Mouse (Mus musculus) G1E (cell line): ENCODE measurements around the gene Entpd2. TPM values are rescaled to one million over a fixed set of nuclear protein-coding genes. Genes with fewer than 3 reads are reported as not detected.

Experiments
- ATAC-seq: 2 replicates; pipeline ENCODE4 v1.8.0; 2016; ENCODE audit warnings: mild to moderate bottlenecking; ENCODE audit not compliant: insufficient number of reproducible peaks, poor library complexity, low FRiP score, severe bottlenecking; ENCODE audit errors: extremely low read depth
- DNase-seq: peaks from one replicate; pipeline ENCODE4 v3.0.0; 2012; ENCODE audit warnings: low spot score
- H3K27me3 ChIP-seq: 2 replicates; pipeline ENCODE4 v1.6.1; 2012; ENCODE audit warnings: mild to moderate bottlenecking, low read length, inconsistent platforms; ENCODE audit not compliant: insufficient read depth
- H3K36me3 ChIP-seq: replicated peaks from 2 replicates; pipeline ENCODE3; 2012; ENCODE audit warnings: mild to moderate bottlenecking, inconsistent platforms
- H3K4me1 ChIP-seq: 2 replicates; pipeline ENCODE4 v1.6.1; 2012; ENCODE audit warnings: low read depth, low read length, inconsistent platforms, mixed read lengths; ENCODE audit not compliant: insufficient read depth
- H3K4me3 ChIP-seq: 2 replicates; pipeline ENCODE4 v1.5.1; 2012; ENCODE audit warnings: low read depth, mild to moderate bottlenecking, inconsistent platforms, low read length, moderate library complexity, mixed read lengths
- H3K9me3 ChIP-seq: replicated peaks from 2 replicates; pipeline ENCODE4 v1.6.1; 2012; ENCODE audit warnings: inconsistent platforms
- CTCF ChIP-seq: IDR thresholded peaks from 2 replicates; pipeline ENCODE4 v1.5.1; 2012; ENCODE audit warnings: low read depth, low read length, inconsistent platforms, mixed read lengths
- GATA1 ChIP-seq: IDR thresholded peaks from 2 replicates; pipeline ENCODE4 v1.6.1; 2012; ENCODE audit warnings: borderline replicate concordance, low read length, inconsistent platforms, mixed read lengths
- GATA2 ChIP-seq: IDR thresholded peaks from 2 replicates; pipeline ENCODE4 v1.6.1; 2012; ENCODE audit warnings: low read depth, low read length, inconsistent platforms, borderline replicate concordance
- POLR2AphosphoS5 ChIP-seq: IDR thresholded peaks from 2 replicates; pipeline ENCODE4 v1.6.1; 2012; ENCODE audit warnings: low read depth, low read length, inconsistent platforms; ENCODE audit not compliant: insufficient replicate concordance
- TAL1 ChIP-seq: conservative IDR thresholded peaks from 2 replicates; pipeline ENCODE4 v1.6.1; 2012; ENCODE audit warnings: low read depth, low read length, inconsistent platforms, mixed read lengths
- polyA plus RNA-seq: library from polyadenylated mRNA; stranded (reverse); fragments of >175 nt; gene quantifications from 2 replicates; pipeline ENCODE4 v1.2.3, GENCODE M21; 2012
- total RNA-seq, 2 experiments: library from RNA; stranded (forward) in 1 of 2; stranded (reverse) in 1 of 2; fragments of 200-1000 nt in 1 of 2; fragments of >200 nt in 1 of 2; fragmentation: Nextera tagmentation in 1 of 2; gene quantifications; 2 replicates each; pipeline ENCODE4 v1.2.3; 2014 to 2017

Entpd2 gene
- total and polyA plus RNA-seq, 3 experiments = 0.03 TPM; not detected in 2

DNA sequence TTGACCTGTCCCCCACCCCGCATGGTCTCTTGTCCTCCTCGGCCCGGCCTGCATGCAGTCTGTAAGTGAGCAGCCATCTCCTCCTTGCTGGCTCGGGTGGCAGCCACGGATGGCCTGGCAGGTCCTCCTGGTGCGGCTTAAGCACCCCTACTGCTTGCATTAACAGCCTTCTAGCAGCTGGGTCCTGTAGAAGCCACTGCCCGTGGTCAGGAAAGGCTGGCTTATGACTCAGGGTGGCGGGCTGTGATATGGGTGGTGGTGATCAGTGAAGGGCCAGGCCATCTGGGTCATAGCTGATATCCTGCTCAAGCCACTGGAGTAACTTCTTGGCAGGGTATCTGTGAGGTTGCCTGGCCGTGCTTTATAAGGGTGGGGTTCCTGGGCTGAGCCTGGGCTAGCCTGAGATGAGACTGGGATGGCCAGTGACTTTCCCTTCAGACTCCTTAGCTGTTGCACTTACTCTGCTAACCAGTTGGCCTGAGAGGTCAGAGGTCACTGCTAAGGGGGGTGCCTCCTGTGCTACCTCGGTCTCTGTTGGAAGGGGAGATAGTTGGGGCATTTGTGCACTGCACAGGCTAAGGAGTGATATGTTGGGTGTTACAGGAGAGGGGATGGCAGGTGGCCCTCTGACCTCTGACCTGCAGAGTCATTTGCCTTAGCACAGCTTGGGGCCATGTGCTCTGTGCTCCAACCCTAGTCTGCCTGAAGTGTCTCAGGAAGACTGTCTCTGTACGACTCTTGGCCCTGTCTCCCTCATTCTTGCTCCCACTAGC is 36.8 kb downstream of the Entpd2 start:
- Histone ChIP-seq H3K27me3 (peaks cover 47% of the 10 kb centered on the region), H3K4me1 (peaks cover 28% of the 10 kb centered on the region), H3K36me3 (peaks cover 11% of the 10 kb centered on the region), H3K9me3 (no peaks in the 10 kb centered on the region), H3K4me3 (no peak overlapping the region)
- TF ChIP-seq GATA1 = no peak
- TF ChIP-seq POLR2AphosphoS5 = no peak
- no peak for TF ChIP-seq CTCF
- no peak for ATAC-seq
- DNase-seq = no peak

DNA sequence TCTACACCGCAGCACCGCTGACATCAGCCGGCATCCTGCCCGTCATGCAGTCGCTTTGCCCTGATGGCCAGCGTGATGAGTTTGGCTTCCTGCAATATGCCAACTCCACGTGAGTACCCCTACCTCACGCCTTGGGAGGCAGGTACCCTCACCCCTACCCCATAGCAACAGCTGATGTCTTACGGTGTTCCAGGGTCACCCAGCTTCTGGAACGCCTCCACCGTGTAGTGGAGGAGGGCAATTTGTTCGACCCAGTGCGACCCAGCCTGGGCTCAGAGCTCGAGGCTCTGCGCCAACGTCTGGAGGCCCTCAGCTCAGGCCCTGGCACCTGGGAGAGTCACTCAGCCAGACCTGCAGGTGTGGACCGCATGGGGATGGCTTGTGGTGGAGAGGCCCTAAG is 37.4 kb downstream of the Entpd2 start:
- ATAC-seq = no peak
- peaks cover 27% of the 10 kb centered on the region for H3K4me1 ChIP-seq
- H3K9me3 ChIP-seq = no peaks in the 10 kb centered on the region
- peaks cover 47% of the 10 kb centered on the region for H3K27me3 ChIP-seq
- no peak overlapping the region for H3K4me3 ChIP-seq
- TF ChIP-seq GATA2 = no peak
- TF ChIP-seq POLR2AphosphoS5 = no peak
- TF ChIP-seq TAL1 = no peak
- no peak for TF ChIP-seq CTCF
- no peak for TF ChIP-seq GATA1
- DNase-seq = no peak
- peaks cover 15% of the 10 kb centered on the region for H3K36me3 ChIP-seq

GRCm38 (mm10) chr2:25434292-25434691 is 38.6 kb downstream of the Entpd2 start:
- Histone ChIP-seq H3K4me3 (no peak overlapping the region), H3K27me3 (peaks cover 42% of the 10 kb centered on the region), H3K9me3 (no peaks in the 10 kb centered on the region), H3K4me1 (peaks cover 17% of the 10 kb centered on the region), H3K36me3 (peaks cover 25% of the 10 kb centered on the region)
- DNase-seq = no peak
- ATAC-seq = no peak
- no peak for TF ChIP-seq GATA1
- no peak for TF ChIP-seq GATA2
- no peak for TF ChIP-seq POLR2AphosphoS5
- no peak for TF ChIP-seq CTCF
- TF ChIP-seq TAL1 = no peak

- no peaks in the 10 kb centered on the region for H3K9me3 ChIP-seq
- peaks cover 27% of the 10 kb centered on the region for H3K36me3 ChIP-seq
- ATAC-seq (no peak), DNase-seq (no peak)
- H3K4me1 ChIP-seq = no peaks in the 10 kb centered on the region; the same call in 1 of the 2 replicates
- TF ChIP-seq TAL1 (no peak), GATA2 (no peak), POLR2AphosphoS5 (no peak), CTCF (no peak), GATA1 (no peak)
- no peak overlapping the region for H3K4me3 ChIP-seq
- H3K27me3 ChIP-seq = peaks cover 21% of the 10 kb centered on the region
These were observed 40.7 kb downstream of the Entpd2 start for GRCm38 (mm10) chr2:25436286-25436820.

DNA sequence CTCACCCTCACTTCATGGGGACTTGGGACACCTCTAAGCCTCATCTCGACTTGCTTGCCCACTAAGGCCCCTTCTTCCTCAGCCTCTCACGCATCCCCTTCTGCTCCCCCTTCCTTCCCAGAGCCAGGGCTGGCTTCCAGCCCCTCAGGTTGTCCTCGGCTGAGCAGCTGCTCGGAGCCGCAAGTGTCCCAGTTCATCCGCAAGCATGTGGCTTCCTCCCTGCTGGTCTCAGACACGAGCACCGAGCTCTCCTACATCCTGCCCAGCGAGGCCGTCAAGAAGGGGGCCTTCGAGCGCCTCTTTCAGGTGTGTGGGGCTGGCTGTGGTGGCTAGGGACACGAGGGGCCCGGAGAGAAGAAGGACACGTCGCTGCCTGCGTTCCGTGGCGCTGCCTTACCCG is 45.4 kb downstream of the Entpd2 start:
- Histone ChIP-seq H3K36me3 (peaks cover 45% of the 10 kb centered on the region), H3K4me3 (no peak overlapping the region), H3K4me1 (no peaks in the 10 kb centered on the region), H3K27me3 (no peaks in the 10 kb centered on the region), H3K9me3 (no peaks in the 10 kb centered on the region)
- no peak for TF ChIP-seq CTCF
- TF ChIP-seq GATA1 = no peak
- no peak for TF ChIP-seq GATA2
- TF ChIP-seq TAL1 = no peak
- no peak for TF ChIP-seq POLR2AphosphoS5
- DNase-seq (no peak), ATAC-seq (no peak)

DNA sequence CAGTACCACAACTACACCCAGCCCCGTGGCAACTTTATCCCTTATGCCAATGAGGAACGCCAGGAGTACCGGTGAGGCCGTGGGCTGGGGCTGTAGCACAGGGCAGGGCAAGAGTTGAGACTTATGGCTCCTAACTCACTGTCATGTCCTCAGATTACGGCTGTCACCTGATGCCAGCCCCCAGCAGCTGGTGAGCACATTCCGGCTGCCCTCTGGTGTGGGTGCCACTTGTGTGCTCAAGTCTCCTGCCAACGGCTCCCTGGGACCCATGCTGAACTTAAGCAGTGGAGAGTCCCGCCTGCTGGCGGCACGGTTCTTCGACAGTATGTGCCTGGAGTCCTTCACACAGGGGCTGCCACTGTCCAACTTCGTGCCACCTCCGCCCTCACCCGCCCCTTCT is 47.0 kb downstream of the Entpd2 start:
- Histone ChIP-seq H3K36me3 (peaks cover 54% of the 10 kb centered on the region), H3K27me3 (no peaks in the 10 kb centered on the region), H3K4me3 (no peak overlapping the region), H3K4me1 (no peaks in the 10 kb centered on the region), H3K9me3 (no peaks in the 10 kb centered on the region)
- TF ChIP-seq TAL1 (no peak), POLR2AphosphoS5 (no peak), GATA2 (no peak), CTCF (no peak), GATA1 (no peak)
- DNase-seq (no peak), ATAC-seq (no peak)

Other genes with a start within 250 kb of the Entpd2 start
Only the 20 nearest of the 40 such genes appear.
- 13.7 and 14.6 TPM in 2 replicates for gene Tmem203, start 140.4 kb upstream of the Entpd2 start, total RNA-seq (2014; fragmentation: Nextera tagmentation)
- gene Tmem203, start 140.4 kb upstream of the Entpd2 start, total RNA-seq (2017) = 15.5 and 17.1 TPM in 2 replicates
- gene Tmem203, start 140.4 kb upstream of the Entpd2 start, polyA plus RNA-seq = 7.8 and 10.0 TPM in 2 replicates
- gene Tprn, start 133.3 kb upstream of the Entpd2 start, total RNA-seq (2014; fragmentation: Nextera tagmentation) = 13.6 and 22.0 TPM in 2 replicates
- 8.1 and 10.0 TPM in 2 replicates for gene Tprn, start 133.3 kb upstream of the Entpd2 start, total RNA-seq (2017)
- 51.5 and 52.8 TPM in 2 replicates for gene Tprn, start 133.3 kb upstream of the Entpd2 start, polyA plus RNA-seq
- gene Ssna1, start 123.4 kb upstream of the Entpd2 start, total RNA-seq (2014; fragmentation: Nextera tagmentation) = 35.9 and 47.0 TPM in 2 replicates
- gene Ssna1, start 123.4 kb upstream of the Entpd2 start, total RNA-seq (2017) = 100 and 107 TPM in 2 replicates
- 237 and 259 TPM in 2 replicates for gene Ssna1, start 123.4 kb upstream of the Entpd2 start, polyA plus RNA-seq
- gene Anapc2, start 123.4 kb upstream of the Entpd2 start, total RNA-seq (2014; fragmentation: Nextera tagmentation) = 39.5 and 50.3 TPM in 2 replicates
- gene Anapc2, start 123.4 kb upstream of the Entpd2 start, total RNA-seq (2017) = 19.7 and 24.4 TPM in 2 replicates
- 23.0 and 25.3 TPM in 2 replicates for gene Anapc2, start 123.4 kb upstream of the Entpd2 start, polyA plus RNA-seq
- not detected in 2 replicates for gene Tmem210, start 107.7 kb upstream of the Entpd2 start, total RNA-seq (2014; fragmentation: Nextera tagmentation)
- not detected in 2 replicates for gene Tmem210, start 107.7 kb upstream of the Entpd2 start, total RNA-seq (2017)
- gene Tmem210, start 107.7 kb upstream of the Entpd2 start, polyA plus RNA-seq = not detected in 2 replicates
- not detected in 2 replicates for gene Lrrc26, start 106.0 kb upstream of the Entpd2 start, total RNA-seq (2014; fragmentation: Nextera tagmentation)
- gene Lrrc26, start 106.0 kb upstream of the Entpd2 start, total RNA-seq (2017) = not detected in 2 replicates
- not detected in 2 replicates for gene Lrrc26, start 106.0 kb upstream of the Entpd2 start, polyA plus RNA-seq
- 1.7 TPM in 1 of 2 replicates, not detected in the other for gene Grin1, start 76.7 kb upstream of the Entpd2 start, total RNA-seq (2014; fragmentation: Nextera tagmentation)
- 0.17 and 0.33 TPM in 2 replicates for gene Grin1, start 76.7 kb upstream of the Entpd2 start, total RNA-seq (2017)
- 0.68 and 0.73 TPM in 2 replicates for gene Grin1, start 76.7 kb upstream of the Entpd2 start, polyA plus RNA-seq
- gene Man1b1, start 63.5 kb upstream of the Entpd2 start, total RNA-seq (2014; fragmentation: Nextera tagmentation) = 38.3 and 47.0 TPM in 2 replicates
- gene Man1b1, start 63.5 kb upstream of the Entpd2 start, total RNA-seq (2017) = 45.3 and 57.2 TPM in 2 replicates
- gene Man1b1, start 63.5 kb upstream of the Entpd2 start, polyA plus RNA-seq = 9.9 and 18.0 TPM in 2 replicates
- 5.5 and 8.6 TPM in 2 replicates for gene Dpp7, start 39.5 kb upstream of the Entpd2 start, total RNA-seq (2014; fragmentation: Nextera tagmentation)
- gene Dpp7, start 39.5 kb upstream of the Entpd2 start, total RNA-seq (2017) = 71.4 and 95.5 TPM in 2 replicates
- gene Dpp7, start 39.5 kb upstream of the Entpd2 start, polyA plus RNA-seq = 4.5 and 7.7 TPM in 2 replicates
- gene Uap1l1, start 30.2 kb upstream of the Entpd2 start, total RNA-seq (2014; fragmentation: Nextera tagmentation) = 51.2 and 53.9 TPM in 2 replicates
- 56.4 and 118 TPM in 2 replicates for gene Uap1l1, start 30.2 kb upstream of the Entpd2 start, total RNA-seq (2017)
- gene Uap1l1, start 30.2 kb upstream of the Entpd2 start, polyA plus RNA-seq = 21.0 and 22.8 TPM in 2 replicates
- gene Sapcd2, start 23.6 kb upstream of the Entpd2 start, total RNA-seq (2014; fragmentation: Nextera tagmentation) = 9.9 and 14.4 TPM in 2 replicates
- 20.6 and 28.1 TPM in 2 replicates for gene Sapcd2, start 23.6 kb upstream of the Entpd2 start, total RNA-seq (2017)
- 108 and 129 TPM in 2 replicates for gene Sapcd2, start 23.6 kb upstream of the Entpd2 start, polyA plus RNA-seq
- gene Npdc1, start 3.5 kb downstream of the Entpd2 start, total RNA-seq (2014; fragmentation: Nextera tagmentation) = not detected in 2 replicates
- gene Npdc1, start 3.5 kb downstream of the Entpd2 start, total RNA-seq (2017) = 0.22 and 0.64 TPM in 2 replicates
- not detected in 2 replicates for gene Npdc1, start 3.5 kb downstream of the Entpd2 start, polyA plus RNA-seq
- gene Fut7, start 27.4 kb downstream of the Entpd2 start, total RNA-seq (2014; fragmentation: Nextera tagmentation) = not detected in 2 replicates
- 0.22 TPM in 1 of 2 replicates, not detected in the other for gene Fut7, start 27.4 kb downstream of the Entpd2 start, total RNA-seq (2017)
- not detected in 2 replicates for gene Fut7, start 27.4 kb downstream of the Entpd2 start, polyA plus RNA-seq
- 9.8 and 18.6 TPM in 2 replicates for gene Abca2, start 32.8 kb downstream of the Entpd2 start, total RNA-seq (2014; fragmentation: Nextera tagmentation)
- 2.8 and 5.3 TPM in 2 replicates for gene Abca2, start 32.8 kb downstream of the Entpd2 start, total RNA-seq (2017)
- 5.9 and 6.0 TPM in 2 replicates for gene Abca2, start 32.8 kb downstream of the Entpd2 start, polyA plus RNA-seq
- not detected in 2 replicates for gene Clic3, start 61.0 kb downstream of the Entpd2 start, total RNA-seq (2014; fragmentation: Nextera tagmentation)
- gene Clic3, start 61.0 kb downstream of the Entpd2 start, total RNA-seq (2017) = 0.22 TPM in 1 of 2 replicates, not detected in the other
- not detected in 2 replicates for gene Clic3, start 61.0 kb downstream of the Entpd2 start, polyA plus RNA-seq
- 16.3 and 23.2 TPM in 2 replicates for gene Paxx, start 65.2 kb downstream of the Entpd2 start, total RNA-seq (2014; fragmentation: Nextera tagmentation)
- 14.2 and 17.8 TPM in 2 replicates for gene Paxx, start 65.2 kb downstream of the Entpd2 start, total RNA-seq (2017)
- gene Paxx, start 65.2 kb downstream of the Entpd2 start, polyA plus RNA-seq = 43.4 and 47.0 TPM in 2 replicates
- not detected in 2 replicates for gene Ptgds, start 74.2 kb downstream of the Entpd2 start, total RNA-seq (2014; fragmentation: Nextera tagmentation)
- 0.44 TPM in 1 of 2 replicates, not detected in the other for gene Ptgds, start 74.2 kb downstream of the Entpd2 start, total RNA-seq (2017)
- not detected in 2 replicates for gene Ptgds, start 74.2 kb downstream of the Entpd2 start, polyA plus RNA-seq
- not detected in 2 replicates for gene Lcn12, start 98.0 kb downstream of the Entpd2 start, total RNA-seq (2014; fragmentation: Nextera tagmentation)
- gene Lcn12, start 98.0 kb downstream of the Entpd2 start, total RNA-seq (2017) = not detected in 2 replicates
- not detected in 2 replicates for gene Lcn12, start 98.0 kb downstream of the Entpd2 start, polyA plus RNA-seq
- gene Fbxw5, start 104.9 kb downstream of the Entpd2 start, total RNA-seq (2014; fragmentation: Nextera tagmentation) = 48.3 and 57.9 TPM in 2 replicates
- 21.1 and 24.7 TPM in 2 replicates for gene Fbxw5, start 104.9 kb downstream of the Entpd2 start, total RNA-seq (2017)
- gene Fbxw5, start 104.9 kb downstream of the Entpd2 start, polyA plus RNA-seq = 17.1 and 35.5 TPM in 2 replicates
- gene C8g, start 105.8 kb downstream of the Entpd2 start, total RNA-seq (2014; fragmentation: Nextera tagmentation) = 3.4 and 4.4 TPM in 2 replicates
- 2.2 and 3.3 TPM in 2 replicates for gene C8g, start 105.8 kb downstream of the Entpd2 start, total RNA-seq (2017)
- gene C8g, start 105.8 kb downstream of the Entpd2 start, polyA plus RNA-seq = 0.10 and 0.21 TPM in 2 replicates